Mouse (Mus musculus) forebrain, embryonic 12.5 days (tissue): ENCODE results near the gene Atp5l. TPM values are rescaled to one million over a fixed set of nuclear protein-coding genes. Genes with fewer than 3 reads are reported as not detected.

Experiments used
- ATAC-seq: fragments of 200-750 bp; cut with Nextera tagmentation; 2 replicates; pipeline ENCODE4 v1.8.0; 2017; ENCODE audit warnings: moderate TSS enrichment; ENCODE audit not compliant: low FRiP score
- H3K27ac ChIP-seq: fragments of 300-500 bp; sonication (generic); 2 replicates; pipeline ENCODE4 v1.5.1; 2016; ENCODE audit warnings: mild to moderate bottlenecking
- H3K27me3 ChIP-seq: fragments of 300-500 bp; sonication (generic); 2 replicates; pipeline ENCODE4 v1.6.1; 2016; ENCODE audit warnings: mild to moderate bottlenecking
- H3K36me3 ChIP-seq: fragments of 300-500 bp; sonication (generic); replicated peaks from 2 replicates; pipeline ENCODE4 v1.6.1; 2016; ENCODE audit warnings: mild to moderate bottlenecking
- H3K4me1 ChIP-seq: fragments of 300-500 bp; sonication (generic); 2 replicates; pipeline ENCODE4 v1.6.1; 2016
- H3K4me2 ChIP-seq: fragments of 300-500 bp; sonication (generic); 2 replicates; pipeline ENCODE4 v1.6.1; 2016; ENCODE audit warnings: mild to moderate bottlenecking, moderate library complexity
- H3K4me3 ChIP-seq: fragments of 300-500 bp; sonication (generic); replicated peaks from 2 replicates; pipeline ENCODE4 v1.5.1; 2016; ENCODE audit warnings: mild to moderate bottlenecking
- H3K9ac ChIP-seq: fragments of 300-500 bp; sonication (generic); 2 replicates; pipeline ENCODE4 v1.6.1; 2016; ENCODE audit warnings: mild to moderate bottlenecking
- H3K9me3 ChIP-seq: fragments of 300-500 bp; sonication (generic); 2 replicates; pipeline ENCODE4 v1.6.1; 2016
- WGBS: fragments of 180-500 bp; shearing (Covaris S2); methylation state at CpG from one replicate; pipeline ENCODE4 v1.1.7; 2016; 5-methylcytosine and 5-hydroxymethylcytosine counted together
- polyA plus RNA-seq: library from polyadenylated mRNA; unstranded; fragments of >200 nt; fragmentation: Nextera tagmentation; extraction: Ambion mirVana; gene quantifications from 2 replicates; pipeline ENCODE4 v1.2.1, GENCODE M21; 2016

Atp5l gene
- polyA plus RNA-seq, 1 experiment from 2014 or later, result 567 TPM

DNA sequence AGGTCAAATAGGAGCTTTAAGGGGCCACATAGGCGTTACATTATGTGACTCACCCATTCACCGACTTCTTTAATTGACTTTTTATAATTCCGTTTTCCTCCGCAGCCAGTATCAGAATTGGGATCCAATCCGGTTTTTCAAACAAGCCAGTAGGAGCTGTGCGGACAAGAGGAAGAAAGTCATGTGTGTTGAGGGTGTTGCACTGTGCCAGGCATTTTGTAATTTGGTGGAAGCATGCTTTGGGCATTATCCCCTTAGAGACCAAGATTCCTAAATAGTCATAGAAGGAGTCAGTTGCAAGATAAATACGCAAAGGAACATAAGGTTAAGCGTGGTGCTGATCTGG lies 554 bp upstream of the Atp5l start:
- 1% methylated on average over 8 of the region's 8 CpGs for WGBS
- Histone ChIP-seq H3K9me3 (no peaks in the 10 kb centered on the region), H3K4me2 (peak overlapping the region; percentile 86), H3K27me3 (no peaks in the 10 kb centered on the region), H3K27ac (peak overlapping the region; percentile 91), H3K36me3 (peaks cover 3% of the 10 kb centered on the region; the same call in 1 of the 2 replicates), H3K9ac (peak overlapping the region; percentile 58), H3K4me1 (peaks cover 14% of the 10 kb centered on the region), H3K4me3 (peak overlapping the region; percentile 98)
- ATAC-seq, result peak; percentile 83

DNA sequence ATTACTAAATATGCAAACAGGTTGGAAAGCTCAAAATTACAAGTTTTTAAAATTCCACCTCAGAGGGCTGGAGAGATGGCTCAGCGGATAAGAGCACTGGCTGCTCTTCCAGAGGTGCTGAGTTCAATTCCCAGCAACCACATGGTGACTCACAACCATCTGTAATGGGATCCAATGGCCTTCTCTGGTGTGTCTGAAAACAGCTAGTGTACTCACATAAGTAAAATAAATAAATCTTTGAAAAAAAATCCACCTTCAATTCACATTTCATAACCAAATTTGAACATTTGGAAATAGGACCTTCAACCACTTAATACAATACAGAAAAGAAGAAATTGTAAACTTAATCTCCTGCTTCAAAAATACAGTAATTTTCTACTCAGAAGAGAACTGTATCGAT lies 936 bp downstream of the Atp5l start:
- no peaks in the 10 kb centered on the region for H3K36me3 ChIP-seq
- WGBS, result 39% methylated on average over 2 of the region's 2 CpGs
- no peaks in the 10 kb centered on the region for H3K27me3 ChIP-seq
- H3K9me3 ChIP-seq, result no peaks in the 10 kb centered on the region
- H3K4me2 ChIP-seq, result peak overlapping the region; percentile 86
- H3K9ac ChIP-seq, result peak overlapping the region; percentile 89
- peak overlapping the region; percentile 98 for H3K4me3 ChIP-seq
- peaks cover 26% of the 10 kb centered on the region for H3K4me1 ChIP-seq
- no peak for ATAC-seq
- no peak overlapping the region for H3K27ac ChIP-seq

DNA sequence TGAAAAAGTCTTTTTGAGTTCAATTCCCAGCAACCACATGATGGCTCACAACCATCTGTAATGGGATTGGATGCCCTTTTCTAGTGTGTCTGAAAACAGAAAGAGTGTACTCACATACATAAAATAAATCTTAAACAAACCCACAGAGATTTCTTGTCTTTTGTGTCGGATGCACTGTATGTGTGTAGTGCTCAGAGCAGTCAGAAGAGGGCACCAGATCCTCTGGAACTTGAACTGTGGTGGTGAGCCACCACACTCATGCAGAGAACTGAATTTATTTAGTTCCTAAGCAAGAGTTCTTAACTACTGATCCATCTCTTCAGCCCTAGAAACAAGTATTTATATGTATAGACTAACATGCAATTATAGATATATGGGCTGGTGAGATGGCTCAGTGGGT lies 4.3 kb downstream of the Atp5l start:
- no peak overlapping the region for H3K4me2 ChIP-seq
- 70% methylated on average over 1 of the region's 1 CpGs for WGBS

DNA sequence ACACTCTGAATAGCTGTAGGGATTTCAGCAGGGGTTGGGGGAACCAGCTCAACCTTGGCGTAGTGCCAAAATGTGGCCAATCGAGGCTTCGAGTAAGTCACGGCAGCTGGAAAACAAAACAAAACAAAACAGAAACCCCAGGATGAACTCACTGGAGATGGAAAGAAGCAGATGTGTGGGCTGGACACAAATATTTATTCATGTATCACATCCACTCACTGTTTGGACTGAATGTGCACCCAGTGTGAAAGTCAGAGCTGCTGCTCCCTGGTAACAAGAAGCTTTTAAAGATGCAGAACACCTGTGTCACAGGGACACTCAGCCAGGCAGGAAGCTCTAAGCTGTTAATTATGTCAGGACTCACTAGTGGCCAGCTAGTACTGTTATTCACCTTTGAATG lies 5.8 kb downstream of the Atp5l start:
- 38% methylated on average over 4 of the region's 4 CpGs for WGBS
- Histone ChIP-seq H3K4me2 (no peak overlapping the region), H3K27ac (no peak overlapping the region; the same call in 1 of the 2 replicates), H3K4me1 (peaks cover 21% of the 10 kb centered on the region), H3K4me3 (no peak overlapping the region), H3K27me3 (no peaks in the 10 kb centered on the region), H3K9ac (no peak overlapping the region), H3K36me3 (peaks cover 25% of the 10 kb centered on the region), H3K9me3 (no peaks in the 10 kb centered on the region)
- no peak for ATAC-seq

More for the DNA sequence above, 4.3 kb downstream of the Atp5l start:
- no peak overlapping the region for H3K9ac ChIP-seq
- no peaks in the 10 kb centered on the region for H3K27me3 ChIP-seq
- H3K9me3 ChIP-seq, result no peaks in the 10 kb centered on the region
- H3K4me3 ChIP-seq, result no peak overlapping the region
- no peak overlapping the region for H3K27ac ChIP-seq
- no peak for ATAC-seq
- peaks cover 22% of the 10 kb centered on the region for H3K4me1 ChIP-seq
- peaks cover 15% of the 10 kb centered on the region for H3K36me3 ChIP-seq

DNA sequence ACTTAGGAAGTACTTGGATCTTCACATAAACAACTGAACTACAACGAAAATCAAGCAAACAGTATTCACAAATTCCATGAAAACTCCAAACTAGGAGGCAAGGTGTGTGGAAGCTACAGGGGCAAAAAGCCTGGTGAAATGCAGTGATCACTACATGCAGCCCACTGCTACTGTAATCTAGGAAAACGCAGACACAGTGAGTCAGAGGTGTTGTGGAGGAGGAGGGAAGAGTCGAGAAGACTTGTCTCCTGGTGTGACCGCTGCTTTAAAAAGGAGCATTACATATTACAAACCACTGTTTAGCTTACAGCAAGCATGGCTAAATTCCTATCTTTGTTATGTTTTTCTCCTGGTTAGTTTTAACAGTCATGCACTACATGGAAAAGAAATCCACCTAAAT lies 9.2 kb downstream of the Atp5l start:
- ATAC-seq, result no peak

DNA sequence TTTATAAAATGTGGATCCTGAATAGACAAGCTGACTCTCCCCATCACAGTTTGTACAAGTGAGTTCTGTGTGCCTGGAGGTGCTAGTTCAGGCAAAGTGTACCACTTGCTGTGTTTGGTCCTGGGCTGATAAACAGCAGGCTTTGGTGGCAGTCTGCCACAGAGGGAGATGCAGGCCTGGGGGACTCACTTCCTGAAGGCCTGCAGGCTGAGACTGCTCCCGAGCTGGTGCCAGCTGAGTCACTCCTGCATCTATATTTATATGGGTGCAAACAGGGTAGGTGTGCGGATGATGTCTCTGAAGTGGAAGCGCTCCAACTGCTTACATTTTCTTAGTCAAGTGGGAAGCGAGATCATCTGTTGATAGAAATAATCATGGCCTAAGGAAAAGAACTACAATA lies 14.9 kb downstream of the Atp5l start:
- 88% methylated on average over 4 of the region's 4 CpGs for WGBS

More for the DNA sequence above, 9.2 kb downstream of the Atp5l start:
- Histone ChIP-seq H3K27ac (no peak overlapping the region), H3K9ac (no peak overlapping the region), H3K4me3 (no peak overlapping the region), H3K27me3 (no peaks in the 10 kb centered on the region), H3K4me2 (no peak overlapping the region), H3K9me3 (no peaks in the 10 kb centered on the region), H3K36me3 (peaks cover 25% of the 10 kb centered on the region), H3K4me1 (peaks cover 12% of the 10 kb centered on the region)
- WGBS, result 94% methylated on average over 4 of the region's 4 CpGs

DNA sequence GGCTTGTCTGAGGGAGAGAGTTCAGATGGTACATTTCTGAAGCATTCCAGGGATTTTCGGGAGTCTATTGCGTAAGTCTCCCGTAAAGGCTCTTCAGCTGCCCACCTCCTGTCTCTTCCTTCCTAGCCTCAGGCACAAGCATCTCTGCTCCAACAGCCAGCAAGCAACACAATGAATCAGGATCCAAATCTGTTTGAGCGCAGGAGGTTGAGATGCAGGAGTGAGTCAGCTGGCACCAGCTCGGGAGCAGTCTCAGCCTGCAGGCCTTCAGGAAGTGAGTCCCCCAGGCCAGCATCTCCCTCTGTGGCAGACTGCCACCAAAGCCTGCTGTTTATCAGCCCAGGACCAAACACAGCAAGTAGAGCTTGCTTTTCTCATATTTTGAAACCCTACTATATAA lies 15.6 kb downstream of the Atp5l start:
- H3K9me3 ChIP-seq, result no peaks in the 10 kb centered on the region
- WGBS, result 78% methylated on average over 5 of the region's 5 CpGs
- H3K27ac ChIP-seq, result no peak overlapping the region
- H3K27me3 ChIP-seq, result no peaks in the 10 kb centered on the region
- no peak for ATAC-seq
- no peak overlapping the region for H3K9ac ChIP-seq
- H3K36me3 ChIP-seq, result no peaks in the 10 kb centered on the region
- H3K4me3 ChIP-seq, result no peak overlapping the region
- no peak overlapping the region for H3K4me2 ChIP-seq
- H3K4me1 ChIP-seq, result no peaks in the 10 kb centered on the region

More for the DNA sequence above, 14.9 kb downstream of the Atp5l start:
- Histone ChIP-seq H3K9ac (no peak overlapping the region), H3K9me3 (no peaks in the 10 kb centered on the region), H3K4me1 (no peaks in the 10 kb centered on the region), H3K27me3 (no peaks in the 10 kb centered on the region), H3K27ac (no peak overlapping the region), H3K36me3 (peaks cover 4% of the 10 kb centered on the region), H3K4me3 (no peak overlapping the region), H3K4me2 (no peak overlapping the region)
- no peak for ATAC-seq

DNA sequence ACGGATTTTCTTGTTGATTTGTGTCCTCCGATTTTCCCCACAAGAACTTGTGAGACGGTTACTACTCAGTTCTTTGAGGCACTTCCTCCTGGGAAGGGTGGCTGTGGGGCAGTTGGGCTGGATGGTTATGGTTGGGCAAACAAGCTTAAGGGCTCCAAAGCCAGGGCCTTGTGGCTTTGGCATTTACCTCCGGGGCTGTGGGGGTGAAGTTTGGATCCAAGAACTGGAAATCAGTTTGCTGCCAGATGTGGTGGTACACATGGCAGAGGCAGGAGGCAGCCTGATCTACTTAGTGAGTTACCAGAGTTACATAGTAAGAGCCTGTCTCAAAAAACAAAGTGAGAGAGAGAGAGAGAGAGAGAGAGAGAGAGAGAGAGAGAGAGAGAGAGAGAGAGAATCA lies 16.7 kb downstream of the Atp5l start:
- Histone ChIP-seq H3K9ac (no peak overlapping the region), H3K4me3 (no peak overlapping the region), H3K4me2 (no peak overlapping the region), H3K4me1 (no peaks in the 10 kb centered on the region), H3K27me3 (no peaks in the 10 kb centered on the region), H3K27ac (no peak overlapping the region), H3K9me3 (no peaks in the 10 kb centered on the region), H3K36me3 (no peaks in the 10 kb centered on the region)
- WGBS, result 83% methylated on average over 4 of the region's 4 CpGs
- no peak for ATAC-seq

DNA sequence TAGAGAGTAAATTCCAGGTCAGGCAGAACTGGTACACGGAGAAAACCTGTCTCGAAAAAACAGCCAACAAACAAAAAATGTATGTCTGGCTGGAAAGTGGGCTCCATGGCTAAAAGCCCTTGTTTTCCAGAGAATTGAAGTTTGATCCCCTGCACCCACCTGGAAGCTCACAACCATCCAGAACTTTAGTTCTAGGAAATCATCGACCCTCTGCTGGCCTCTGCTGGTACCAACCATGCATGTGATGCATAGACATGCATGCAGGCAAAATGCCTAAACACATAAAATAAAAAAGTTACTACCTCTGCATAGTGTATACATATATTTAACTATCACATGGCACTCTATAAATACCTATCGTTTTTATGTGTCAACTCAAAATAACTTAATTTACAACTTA lies 20.1 kb downstream of the Atp5l start:
- WGBS, result 74% methylated on average over 4 of the region's 4 CpGs

DNA sequence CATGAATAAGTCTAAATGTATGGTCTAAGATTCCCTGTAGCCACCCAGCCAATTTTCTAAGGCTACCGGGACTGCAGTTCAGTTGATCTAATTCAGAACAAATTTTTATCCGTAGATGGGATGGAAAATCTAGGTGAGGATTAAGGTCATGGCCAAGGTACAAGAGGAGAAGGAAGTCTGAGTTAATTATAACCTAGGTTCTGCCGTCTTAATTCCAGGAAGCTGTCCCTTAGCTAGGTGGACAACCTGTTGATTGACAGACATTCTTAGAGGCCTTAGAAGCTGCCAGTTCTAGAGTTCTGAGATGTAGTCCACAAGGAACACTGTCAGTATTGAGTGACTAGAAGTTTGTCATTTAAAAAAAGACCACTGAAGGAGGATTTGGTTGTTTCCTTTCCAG lies 20.8 kb downstream of the Atp5l start:
- Histone ChIP-seq H3K27ac (no peak overlapping the region), H3K4me1 (no peaks in the 10 kb centered on the region), H3K9me3 (no peaks in the 10 kb centered on the region), H3K9ac (no peak overlapping the region), H3K4me2 (no peak overlapping the region), H3K36me3 (no peaks in the 10 kb centered on the region), H3K27me3 (no peaks in the 10 kb centered on the region), H3K4me3 (no peak overlapping the region)
- no peak for ATAC-seq
- WGBS, result 81% methylated on average over 3 of the region's 3 CpGs

More for the DNA sequence above, 20.1 kb downstream of the Atp5l start:
- no peak overlapping the region for H3K4me3 ChIP-seq
- no peaks in the 10 kb centered on the region for H3K9me3 ChIP-seq
- no peak overlapping the region for H3K9ac ChIP-seq
- no peak overlapping the region for H3K4me2 ChIP-seq
- H3K27ac ChIP-seq, result no peak overlapping the region
- H3K27me3 ChIP-seq, result no peaks in the 10 kb centered on the region
- H3K36me3 ChIP-seq, result no peaks in the 10 kb centered on the region
- no peaks in the 10 kb centered on the region for H3K4me1 ChIP-seq
- ATAC-seq, result no peak

DNA sequence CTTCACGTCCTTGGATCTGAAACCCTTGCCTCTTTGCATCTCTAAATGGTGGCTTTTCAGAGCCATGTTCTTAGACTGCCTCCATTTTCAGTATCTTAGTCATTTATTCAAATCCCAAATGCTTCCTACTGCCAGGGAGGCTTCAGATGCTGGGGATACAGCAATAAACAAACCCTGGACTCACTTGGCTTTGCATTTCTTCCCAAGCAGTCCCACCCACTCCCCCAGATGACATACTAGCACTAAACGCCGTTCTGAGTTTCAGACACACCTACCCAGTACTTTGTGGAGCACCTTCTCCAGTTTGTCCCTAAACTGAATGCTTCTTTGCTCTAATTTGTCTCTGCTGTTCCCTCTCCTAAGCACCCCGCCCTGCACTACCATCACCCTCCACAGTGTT lies 23.5 kb downstream of the Atp5l start:
- Histone ChIP-seq H3K9me3 (no peaks in the 10 kb centered on the region), H3K4me3 (no peak overlapping the region), H3K4me2 (no peak overlapping the region), H3K27ac (no peak overlapping the region), H3K36me3 (no peaks in the 10 kb centered on the region), H3K4me1 (no peaks in the 10 kb centered on the region), H3K27me3 (no peaks in the 10 kb centered on the region), H3K9ac (no peak overlapping the region)
- 69% methylated on average over 4 of the region's 4 CpGs for WGBS
- ATAC-seq, result no peak

DNA sequence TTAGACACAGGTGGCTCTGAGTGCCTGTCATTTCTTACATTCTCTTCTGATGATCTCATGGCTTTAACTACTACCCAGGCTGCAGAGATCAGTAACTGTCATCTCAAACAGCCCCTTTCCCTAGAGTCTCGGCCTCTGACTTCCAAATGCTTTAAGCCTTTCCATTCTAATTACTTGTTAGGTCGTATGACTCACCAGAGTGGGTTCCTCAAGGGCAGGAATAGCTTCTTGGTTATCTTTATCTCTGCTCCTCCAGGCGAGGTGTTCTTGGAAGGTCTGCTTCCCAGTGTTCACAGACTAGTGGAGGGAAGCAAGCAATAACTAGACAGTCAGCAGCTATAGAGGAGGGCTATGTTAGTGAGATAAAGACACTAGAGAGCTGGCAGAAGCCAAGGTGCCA lies 27.9 kb downstream of the Atp5l start:
- Histone ChIP-seq H3K36me3 (no peaks in the 10 kb centered on the region), H3K4me2 (no peak overlapping the region), H3K9ac (no peak overlapping the region), H3K9me3 (no peaks in the 10 kb centered on the region), H3K4me3 (no peak overlapping the region), H3K4me1 (no peaks in the 10 kb centered on the region), H3K27ac (no peak overlapping the region), H3K27me3 (peaks cover 4% of the 10 kb centered on the region; the same call in 1 of the 2 replicates)
- 79% methylated on average over 3 of the region's 3 CpGs for whole genome bisulfite sequencing
- ATAC-seq, result no peak

DNA sequence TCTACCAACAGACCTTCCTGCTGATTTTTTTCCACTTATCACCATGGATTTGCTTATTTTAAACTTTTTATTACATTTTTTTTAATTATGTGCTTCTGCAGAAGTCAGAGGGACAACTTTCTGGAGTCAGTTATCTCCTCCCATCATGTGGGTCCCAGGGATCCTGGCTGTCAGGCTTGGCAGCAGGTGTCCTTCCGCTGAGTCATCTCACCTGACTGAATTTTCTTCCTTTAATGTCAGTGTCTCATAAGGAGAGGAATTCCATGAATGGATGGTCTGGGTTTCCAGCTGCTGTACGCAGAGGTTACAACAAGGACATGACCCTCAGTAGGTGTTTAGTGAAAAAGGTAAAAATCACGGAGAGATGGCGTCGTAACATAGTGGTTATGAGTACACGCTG lies 29.3 kb downstream of the Atp5l start:
- H3K27ac ChIP-seq, result no peak overlapping the region
- no peak for ATAC-seq
- no peak overlapping the region for H3K4me3 ChIP-seq
- 87% methylated on average over 6 of the region's 6 CpGs for WGBS
- H3K27me3 ChIP-seq, result peaks cover 4% of the 10 kb centered on the region; the same call in 1 of the 2 replicates
- H3K4me1 ChIP-seq, result no peaks in the 10 kb centered on the region
- H3K4me2 ChIP-seq, result no peak overlapping the region
- H3K9ac ChIP-seq, result no peak overlapping the region
- no peaks in the 10 kb centered on the region for H3K36me3 ChIP-seq
- H3K9me3 ChIP-seq, result no peaks in the 10 kb centered on the region
